Mouse (Mus musculus): ENCODE results near the gene Selenom.

Gene Selenom

GRCm38 (mm10) chr11:3514529-3515054, at the start of gene Selenom:
Gene Selenom, plus strand, starts transcription at chr11:3514684.
- DNase-seq (ENCODE audit: low spot score) = peak; percentile 83

- DNase-seq (ENCODE audit: low spot score) = no peak
Measured at GRCm38 (mm10) chr11:3471448-3471850, 43.0 kb upstream of the Selenom start.

- DNase-seq (ENCODE audit: low spot score) = peak; percentile 93
Measured at GRCm38 (mm10) chr11:3472484-3472883, 42.0 kb upstream of the Selenom start.

GRCm38 (mm10) chr11:3474480-3475115, 39.9 kb upstream of the Selenom start:
- no peak for DNase-seq (ENCODE audit: low spot score)

- DNase-seq (ENCODE audit: low spot score) = no peak
Measured at GRCm38 (mm10) chr11:3475489-3475888, 39.0 kb upstream of the Selenom start.

GRCm38 (mm10) chr11:3483980-3484642, 30.4 kb upstream of the Selenom start:
- no peak for DNase-seq (ENCODE audit: low spot score)

GRCm38 (mm10) chr11:3486349-3486748, 28.1 kb upstream of the Selenom start:
- DNase-seq (ENCODE audit: low spot score) = no peak

GRCm38 (mm10) chr11:3487952-3488570, 26.4 kb upstream of the Selenom start, which contains the start of gene Pla2g3:
Gene Pla2g3, plus strand, starts transcription at chr11:3488284.
- no peak for DNase-seq (ENCODE audit: low spot score)

- no peak for DNase-seq (ENCODE audit: low spot score)
Measured at GRCm38 (mm10) chr11:3489036-3489435, 25.4 kb upstream of the Selenom start.

GRCm38 (mm10) chr11:3492748-3493147, 21.7 kb upstream of the Selenom start:
- DNase-seq (ENCODE audit: low spot score) = no peak

GRCm38 (mm10) chr11:3494857-3495256, 19.6 kb upstream of the Selenom start:
- no peak for DNase-seq (ENCODE audit: low spot score)

GRCm38 (mm10) chr11:3495496-3495895, 19.0 kb upstream of the Selenom start:
- DNase-seq (ENCODE audit: low spot score) = no peak

- DNase-seq (ENCODE audit: low spot score) = no peak
Measured at GRCm38 (mm10) chr11:3496756-3497155, 17.7 kb upstream of the Selenom start.

GRCm38 (mm10) chr11:3497296-3497695, 17.2 kb upstream of the Selenom start:
- DNase-seq (ENCODE audit: low spot score) = no peak

- DNase-seq (ENCODE audit: low spot score) = no peak
Measured at GRCm38 (mm10) chr11:3502057-3502456, 12.4 kb upstream of the Selenom start.

- no peak for DNase-seq (ENCODE audit: low spot score)
Measured at GRCm38 (mm10) chr11:3502459-3503072, 11.9 kb upstream of the Selenom start.

- no peak for DNase-seq (ENCODE audit: low spot score)
Measured at GRCm38 (mm10) chr11:3503755-3504693, 10.5 kb upstream of the Selenom start.

- no peak for DNase-seq (ENCODE audit: low spot score)
Measured at GRCm38 (mm10) chr11:3508226-3508625, 6.3 kb upstream of the Selenom start.

- DNase-seq (ENCODE audit: low spot score) = no peak
Measured at GRCm38 (mm10) chr11:3509181-3510085, 5.1 kb upstream of the Selenom start.

GRCm38 (mm10) chr11:3510321-3510720, 4.2 kb upstream of the Selenom start:
- no peak for DNase-seq (ENCODE audit: low spot score)
